Mouse (Mus musculus): ENCODE data around the gene Rbm25. TPM values are rescaled to one million over a fixed set of nuclear protein-coding genes. Genes with fewer than 3 reads are reported as not detected.
"Not testable (repeated sequence)": the region's sequence is repeated elsewhere in the genome, so short reads cannot be mapped to it uniquely, and the experiment has no call there.

Gene Rbm25
- polyA plus RNA-seq, 1 experiment from 2014 or later, result 311 TPM

DNA sequence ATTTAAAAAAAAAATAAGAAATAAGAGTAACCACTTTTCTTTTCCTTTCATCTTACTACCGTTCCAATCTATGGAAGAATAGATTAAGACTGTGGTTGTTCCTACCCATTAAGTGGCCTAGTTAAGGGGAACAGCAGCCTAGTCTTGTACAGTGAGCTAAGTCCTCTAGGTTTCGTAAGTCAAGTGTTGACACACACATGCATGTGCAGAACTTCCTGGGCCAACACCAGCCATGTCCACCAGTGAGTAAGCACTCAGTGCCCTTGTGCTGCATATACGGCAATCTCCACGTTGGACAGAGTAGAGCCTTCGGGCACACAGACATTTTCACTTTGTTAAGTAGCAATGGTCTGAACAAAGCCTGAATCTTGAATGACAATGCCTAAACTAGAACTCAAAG lies 13.8 kb upstream of the Rbm25 start:
- H3K27ac ChIP-seq, result no peak overlapping the region
- no peaks in the 10 kb centered on the region for H3K9me3 ChIP-seq
- H3K4me3 ChIP-seq (replicated peaks), result no peak overlapping the region
- 92% methylated on average over 5 of the region's 5 CpGs for WGBS
- ATAC-seq (ENCODE audit: insufficient number of reproducible peaks, insufficient read depth, low FRiP score, low TSS enrichment, low read depth), result no peak
- no peaks in the 10 kb centered on the region for H3K36me3 ChIP-seq
- no peaks in the 10 kb centered on the region for H3K27me3 ChIP-seq
- no peaks in the 10 kb centered on the region for H3K4me1 ChIP-seq (replicated peaks)
- H3K9ac ChIP-seq (replicated peaks), result no peak overlapping the region
- H3K4me2 ChIP-seq, result no peak overlapping the region

GRCm38 (mm10) chr12:83618981-83619380 lies 12.1 kb upstream of the Rbm25 start:
- 69% methylated on average over 2 of the region's 2 CpGs for WGBS
- ATAC-seq (ENCODE audit: insufficient number of reproducible peaks, insufficient read depth, low FRiP score, low TSS enrichment, low read depth), result no peak

DNA sequence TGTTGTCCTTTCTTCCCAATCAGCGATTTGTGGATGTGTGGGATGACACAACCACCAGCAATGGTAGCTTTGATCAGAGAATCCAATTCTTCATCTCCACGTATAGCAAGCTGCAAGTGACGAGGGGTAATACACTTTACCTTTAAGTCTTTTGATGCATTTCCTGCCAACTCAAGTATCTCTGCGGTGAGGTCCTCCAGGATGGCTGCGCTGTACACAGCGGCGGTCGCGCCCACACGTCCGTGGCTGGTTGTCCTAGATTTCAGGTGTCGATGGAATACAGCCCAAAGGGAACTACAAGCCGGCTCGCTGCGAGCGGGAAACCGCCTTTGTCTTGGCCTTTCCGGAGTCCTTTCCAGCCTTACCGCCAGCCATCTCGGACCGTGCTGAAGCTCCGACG lies 10.3 kb upstream of the Rbm25 start:
- not testable (repeated sequence) for H3K9ac ChIP-seq (replicated peaks); H3K4me1 ChIP-seq (replicated peaks); H3K27me3 ChIP-seq; H3K36me3 ChIP-seq; H3K27ac ChIP-seq; ATAC-seq (ENCODE audit: insufficient number of reproducible peaks, insufficient read depth, low FRiP score, low TSS enrichment, low read depth); H3K9me3 ChIP-seq; H3K4me3 ChIP-seq (replicated peaks)
- 62% methylated on average over 23 of the region's 23 CpGs for WGBS
- H3K4me2 ChIP-seq, result 0 out of 2 replicates have a peak overlapping the region, but pooled peaks have one; percentile 10

More at GRCm38 (mm10) chr12:83618981-83619380, 12.1 kb upstream of the Rbm25 start:
- Histone ChIP-seq H3K36me3 (no peaks in the 10 kb centered on the region), H3K9ac (replicated peaks) (no peak overlapping the region), H3K9me3 (no peaks in the 10 kb centered on the region), H3K4me1 (replicated peaks) (no peaks in the 10 kb centered on the region), H3K4me3 (replicated peaks) (no peak overlapping the region), H3K4me2 (no peak overlapping the region), H3K27ac (no peak overlapping the region), H3K27me3 (no peaks in the 10 kb centered on the region)

GRCm38 (mm10) chr12:83622031-83622755 lies 8.8 kb upstream of the Rbm25 start:
- no peak overlapping the region for H3K4me2 ChIP-seq
- no peak overlapping the region for H3K4me3 ChIP-seq (replicated peaks)
- 79% methylated on average over 6 of the region's 6 CpGs for WGBS
- H3K27me3 ChIP-seq, result no peaks in the 10 kb centered on the region
- H3K36me3 ChIP-seq, result no peaks in the 10 kb centered on the region
- H3K4me1 ChIP-seq (replicated peaks), result no peaks in the 10 kb centered on the region
- ATAC-seq (ENCODE audit: insufficient number of reproducible peaks, insufficient read depth, low FRiP score, low TSS enrichment, low read depth), result no peak
- H3K27ac ChIP-seq, result no peak overlapping the region
- H3K9ac ChIP-seq (replicated peaks), result no peak overlapping the region
- H3K9me3 ChIP-seq, result no peaks in the 10 kb centered on the region

GRCm38 (mm10) chr12:83624321-83624720 lies 6.7 kb upstream of the Rbm25 start:
- Histone ChIP-seq H3K4me2 (no peak overlapping the region), H3K27ac (no peak overlapping the region), H3K27me3 (no peaks in the 10 kb centered on the region), H3K4me1 (replicated peaks) (no peaks in the 10 kb centered on the region), H3K36me3 (no peaks in the 10 kb centered on the region), H3K4me3 (replicated peaks) (no peak overlapping the region), H3K9me3 (no peaks in the 10 kb centered on the region), H3K9ac (replicated peaks) (no peak overlapping the region)
- no peak for ATAC-seq (ENCODE audit: insufficient number of reproducible peaks, insufficient read depth, low FRiP score, low TSS enrichment, low read depth)
- WGBS, result 96% methylated on average over 1 of the region's 1 CpGs

DNA sequence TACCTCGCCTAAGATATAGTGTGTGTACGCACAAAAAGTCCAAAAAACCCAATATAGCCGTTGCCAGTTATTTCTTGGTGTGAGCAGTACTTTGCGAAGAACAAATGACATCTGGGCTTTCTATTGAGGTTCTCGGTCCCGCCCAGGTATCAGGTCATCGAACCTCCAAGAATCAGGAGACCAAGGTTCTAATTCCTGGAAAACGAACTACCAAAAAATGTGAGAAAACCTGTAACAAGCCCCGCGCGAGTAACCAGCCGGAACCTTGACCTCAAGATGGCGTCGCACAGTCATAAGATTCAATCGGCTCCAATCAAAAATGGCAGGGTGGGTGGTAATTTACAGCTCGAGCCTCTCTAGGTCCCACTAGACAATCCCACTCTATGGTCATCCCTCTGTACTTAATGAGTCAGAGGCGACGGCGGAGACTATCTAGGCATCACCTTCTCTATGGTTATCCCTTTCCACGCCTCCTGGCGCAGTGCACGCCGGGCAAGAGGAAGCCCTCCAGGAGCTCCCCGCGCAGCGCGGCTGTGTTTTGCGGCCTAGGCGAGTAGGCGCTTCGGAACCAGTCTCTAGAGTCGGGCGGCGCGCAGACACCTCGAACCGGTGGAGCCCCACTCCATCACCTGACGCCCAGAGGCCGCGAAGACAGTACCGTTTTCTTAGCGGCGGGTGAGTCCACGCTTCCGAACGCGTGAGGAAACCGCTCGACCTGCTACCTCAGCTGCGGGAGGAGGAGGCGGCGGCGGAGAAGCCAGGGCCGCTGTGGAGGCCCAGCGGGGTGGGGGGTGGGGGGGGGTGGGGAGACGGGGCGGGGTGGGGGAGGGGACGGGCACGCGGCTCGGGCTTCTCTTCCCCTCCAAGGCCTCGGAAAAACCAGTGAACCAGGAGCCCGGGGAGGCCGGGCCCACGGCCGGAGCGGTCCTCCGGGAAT lies 975 bp downstream of the Rbm25 start:
- Histone ChIP-seq H3K36me3 (peaks cover 19% of the 10 kb centered on the region), H3K27me3 (no peaks in the 10 kb centered on the region), H3K4me1 (replicated peaks) (peaks cover 6% of the 10 kb centered on the region; the same call in 1 of the 2 replicates), H3K9ac (replicated peaks) (peak overlapping the region; percentile 99), H3K27ac (peak overlapping the region; percentile 97), H3K4me3 (replicated peaks) (peak overlapping the region; percentile 94), H3K9me3 (no peaks in the 10 kb centered on the region), H3K4me2 (peak overlapping the region; percentile 70)
- ATAC-seq (ENCODE audit: insufficient number of reproducible peaks, insufficient read depth, low FRiP score, low TSS enrichment, low read depth), result peak; percentile 100
- WGBS, result under 1% methylated on average over 62 of the region's 68 CpGs

GRCm38 (mm10) chr12:83632680-83633025 lies 1.6 kb downstream of the Rbm25 start:
- Histone ChIP-seq H3K4me3 (replicated peaks) (peak overlapping the region; percentile 94), H3K4me2 (peak overlapping the region; percentile 70), H3K27me3 (no peaks in the 10 kb centered on the region), H3K4me1 (replicated peaks) (peaks cover 6% of the 10 kb centered on the region; the same call in 1 of the 2 replicates), H3K9ac (replicated peaks) (peak overlapping the region; percentile 99), H3K36me3 (peaks cover 25% of the 10 kb centered on the region), H3K9me3 (no peaks in the 10 kb centered on the region), H3K27ac (peak overlapping the region; percentile 97)
- ATAC-seq (ENCODE audit: insufficient number of reproducible peaks, insufficient read depth, low FRiP score, low TSS enrichment, low read depth), result peak; percentile 33
- 1% methylated on average over 20 of the region's 20 CpGs for WGBS

GRCm38 (mm10) chr12:83633807-83634206 lies 2.8 kb downstream of the Rbm25 start:
- 48% methylated on average over 2 of the region's 2 CpGs for WGBS
- no peak overlapping the region for H3K27ac ChIP-seq
- no peaks in the 10 kb centered on the region for H3K9me3 ChIP-seq
- no peaks in the 10 kb centered on the region for H3K27me3 ChIP-seq
- peaks cover 32% of the 10 kb centered on the region for H3K36me3 ChIP-seq
- peak overlapping the region; percentile 12; the same call in 1 of the 2 replicates for H3K4me3 ChIP-seq (replicated peaks)
- no peak for ATAC-seq (ENCODE audit: insufficient number of reproducible peaks, insufficient read depth, low FRiP score, low TSS enrichment, low read depth)
- peak overlapping the region; percentile 70 for H3K4me2 ChIP-seq
- H3K9ac ChIP-seq (replicated peaks), result no peak overlapping the region
- peaks cover 6% of the 10 kb centered on the region; the same call in 1 of the 2 replicates for H3K4me1 ChIP-seq (replicated peaks)

DNA sequence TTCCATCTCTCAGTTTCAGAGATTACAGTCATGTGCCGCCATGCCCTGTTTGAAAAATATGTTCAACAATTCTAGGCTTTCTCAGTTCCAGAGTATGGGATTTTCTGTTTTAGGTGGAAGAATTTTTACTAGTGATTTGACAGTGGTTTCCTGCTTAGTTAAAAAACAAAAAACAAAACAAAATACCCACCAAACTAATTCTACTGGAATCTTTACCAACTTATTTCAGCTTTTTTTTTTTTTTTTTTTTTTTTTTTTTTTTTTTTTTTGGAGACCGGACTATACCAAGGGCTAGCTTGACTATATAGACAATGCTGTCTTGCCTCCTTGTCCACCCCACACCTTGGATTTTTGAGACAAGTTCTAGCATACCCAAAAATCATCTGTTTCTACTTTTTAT lies 10.2 kb downstream of the Rbm25 start:
- Histone ChIP-seq H3K27ac (no peak overlapping the region), H3K27me3 (no peaks in the 10 kb centered on the region), H3K4me2 (no peak overlapping the region), H3K9me3 (no peaks in the 10 kb centered on the region), H3K4me3 (replicated peaks) (no peak overlapping the region), H3K4me1 (replicated peaks) (no peaks in the 10 kb centered on the region), H3K9ac (replicated peaks) (no peak overlapping the region), H3K36me3 (peaks cover 68% of the 10 kb centered on the region)
- WGBS, result 91% methylated on average over 2 of the region's 2 CpGs
- no peak for ATAC-seq (ENCODE audit: insufficient number of reproducible peaks, insufficient read depth, low FRiP score, low TSS enrichment, low read depth)

DNA sequence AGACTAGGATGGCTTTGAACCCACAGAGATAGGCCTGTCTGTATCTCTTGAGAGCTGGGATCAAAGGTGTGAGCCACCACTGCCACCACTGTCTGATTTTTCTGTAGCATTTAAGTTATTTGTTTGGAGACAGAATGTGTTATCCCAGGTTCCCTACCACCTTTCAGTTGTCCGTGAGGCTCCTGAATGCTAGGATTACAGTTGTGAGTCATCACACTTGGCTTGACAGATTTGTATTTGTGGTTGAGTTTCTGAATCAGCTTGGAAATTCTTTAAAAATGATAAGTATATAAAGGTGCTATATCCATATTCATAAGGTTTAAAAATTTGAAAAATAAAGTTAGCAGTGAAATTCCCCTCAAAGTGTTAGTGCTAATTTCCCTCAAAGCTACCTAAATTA lies 12.1 kb downstream of the Rbm25 start:
- H3K4me3 ChIP-seq (replicated peaks), result no peak overlapping the region
- no peak overlapping the region for H3K9ac ChIP-seq (replicated peaks)
- no peaks in the 10 kb centered on the region for H3K9me3 ChIP-seq
- no peaks in the 10 kb centered on the region for H3K4me1 ChIP-seq (replicated peaks)
- H3K4me2 ChIP-seq, result no peak overlapping the region
- no peak for ATAC-seq (ENCODE audit: insufficient number of reproducible peaks, insufficient read depth, low FRiP score, low TSS enrichment, low read depth)
- 90% methylated on average over 1 of the region's 1 CpGs for WGBS
- H3K36me3 ChIP-seq, result peaks cover 67% of the 10 kb centered on the region
- H3K27ac ChIP-seq, result no peak overlapping the region
- H3K27me3 ChIP-seq, result no peaks in the 10 kb centered on the region

- Histone ChIP-seq H3K27me3 (no peaks in the 10 kb centered on the region), H3K9ac (replicated peaks) (no peak overlapping the region), H3K4me2 (no peak overlapping the region), H3K27ac (no peak overlapping the region), H3K4me1 (replicated peaks) (no peaks in the 10 kb centered on the region), H3K9me3 (no peaks in the 10 kb centered on the region), H3K4me3 (replicated peaks) (no peak overlapping the region), H3K36me3 (peaks cover 78% of the 10 kb centered on the region)
- ATAC-seq (ENCODE audit: insufficient number of reproducible peaks, insufficient read depth, low FRiP score, low TSS enrichment, low read depth), result no peak
- WGBS, result 93% methylated on average over 3 of the region's 3 CpGs
These were observed 19.3 kb downstream of the Rbm25 start for GRCm38 (mm10) chr12:83650346-83650745.
